Mouse (Mus musculus) lung, postnatal 10 days (tissue): ENCODE data around the gene Cysrt1.
A peak's percentile ranks its signal among the peaks of the same experiment; 100 is the strongest.
"Not testable (repeated sequence)": the region's sequence is repeated elsewhere in the genome, so short reads cannot be mapped to it uniquely, and the experiment has no call there.

Experiments
- DNase-seq: peaks from one replicate; pipeline ENCODE4 v3.0.0; 2021

The Cysrt1 gene

GRCm38 (mm10) chr2:25264286-25264660 lies 22.0 kb upstream of the Cysrt1 start:
- no peak for DNase-seq

DNA sequence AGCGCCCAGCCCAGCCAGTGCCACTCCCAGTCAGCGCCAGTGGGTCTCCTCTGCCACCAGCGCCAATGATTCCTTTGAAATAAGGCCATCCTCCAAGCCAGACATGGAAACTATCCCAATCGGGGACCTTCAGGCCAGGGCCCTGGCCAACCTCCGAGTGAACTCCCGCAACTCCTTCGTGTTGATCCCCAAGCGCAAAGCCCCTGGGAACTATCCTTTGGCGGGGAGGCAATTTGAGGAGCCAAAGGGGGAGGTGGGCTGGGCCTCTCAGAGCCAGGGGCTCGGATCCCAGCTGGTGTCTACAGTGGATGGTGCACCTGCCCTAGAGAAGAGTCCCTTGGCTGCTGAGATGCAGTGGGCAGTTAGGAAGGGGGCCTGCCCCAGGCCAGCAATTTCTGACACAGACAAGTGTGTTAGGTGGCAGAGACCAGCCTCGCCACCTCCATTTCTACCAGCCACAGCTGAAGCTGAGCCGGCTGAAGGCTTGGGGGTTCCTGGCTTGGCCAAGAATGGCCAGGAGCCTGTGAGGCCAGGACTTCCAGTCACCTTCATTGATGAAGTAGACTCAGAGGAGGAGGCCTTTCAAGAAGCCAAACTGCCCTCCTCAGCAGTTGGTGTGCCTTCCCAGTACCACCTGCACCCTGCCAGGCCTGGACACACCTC lies 21.5 kb upstream of the Cysrt1 start:
- no peak for DNase-seq

- DNase-seq: peak; percentile 45
Measured at GRCm38 (mm10) chr2:25262795-25263622, 20.8 kb upstream of the Cysrt1 start.

- DNase-seq: peak; percentile 96
Measured at GRCm38 (mm10) chr2:25262291-25262767, 20.1 kb upstream of the Cysrt1 start, which contains the start of gene Tprn. Gene Tprn, plus strand, starts transcription at chr2:25262618.

GRCm38 (mm10) chr2:25261870-25262269 lies 19.6 kb upstream of the Cysrt1 start:
- no peak for DNase-seq

DNA sequence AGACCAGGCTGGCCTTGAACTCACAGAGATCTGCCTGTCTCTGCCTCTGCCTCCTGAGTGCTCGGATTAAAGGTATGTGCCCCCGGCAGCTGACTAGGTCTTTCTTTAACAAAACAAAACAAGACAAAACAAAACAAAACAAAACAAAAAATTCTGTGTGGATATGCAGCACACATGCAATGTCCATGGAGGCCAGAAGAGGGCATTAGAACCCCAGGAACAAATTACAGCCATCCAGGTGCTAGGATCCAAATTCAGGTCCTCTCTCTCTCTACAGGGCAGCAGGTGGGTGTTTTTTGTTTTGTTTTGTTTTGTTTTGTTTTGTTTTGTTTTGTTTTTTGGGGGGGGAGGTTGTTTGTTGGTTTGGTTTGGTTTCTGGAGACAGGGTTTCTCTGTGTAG lies 16.6 kb upstream of the Cysrt1 start:
- no peak for DNase-seq

- not testable (repeated sequence) for DNase-seq
Measured at GRCm38 (mm10) chr2:25257250-25257649, 15.0 kb upstream of the Cysrt1 start.

DNA sequence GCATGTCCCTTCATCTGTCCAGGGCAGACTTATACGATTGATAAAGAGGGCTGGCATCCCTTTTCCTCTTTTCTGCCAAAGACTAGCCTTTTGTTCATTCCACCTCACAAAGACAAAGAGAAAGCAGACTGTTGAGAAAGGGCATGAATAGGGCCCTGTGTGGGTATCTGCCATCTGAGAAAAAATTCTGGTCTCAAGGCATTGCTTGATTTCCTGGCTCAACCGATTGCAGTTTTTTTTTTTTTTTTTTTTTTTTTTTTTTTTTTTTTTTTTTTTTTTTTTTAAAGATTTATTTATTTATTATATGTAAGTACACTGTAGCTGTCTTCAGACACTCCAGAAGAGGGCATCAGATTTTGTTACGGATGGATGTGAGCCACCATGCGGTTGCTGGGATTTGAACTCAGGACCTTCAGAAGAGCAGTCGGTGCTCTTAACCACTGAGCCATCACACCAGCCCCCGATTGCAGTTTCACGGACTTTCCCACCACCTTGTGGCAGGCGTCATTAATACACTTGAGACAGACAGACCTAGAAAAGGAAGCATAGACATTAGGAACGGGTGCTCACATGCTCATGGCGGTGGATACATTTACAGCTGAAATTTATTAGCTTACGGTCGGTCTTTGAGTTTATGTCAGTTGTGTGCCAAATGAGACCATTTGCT lies 14.3 kb upstream of the Cysrt1 start:
- DNase-seq: peak; percentile 79

DNA sequence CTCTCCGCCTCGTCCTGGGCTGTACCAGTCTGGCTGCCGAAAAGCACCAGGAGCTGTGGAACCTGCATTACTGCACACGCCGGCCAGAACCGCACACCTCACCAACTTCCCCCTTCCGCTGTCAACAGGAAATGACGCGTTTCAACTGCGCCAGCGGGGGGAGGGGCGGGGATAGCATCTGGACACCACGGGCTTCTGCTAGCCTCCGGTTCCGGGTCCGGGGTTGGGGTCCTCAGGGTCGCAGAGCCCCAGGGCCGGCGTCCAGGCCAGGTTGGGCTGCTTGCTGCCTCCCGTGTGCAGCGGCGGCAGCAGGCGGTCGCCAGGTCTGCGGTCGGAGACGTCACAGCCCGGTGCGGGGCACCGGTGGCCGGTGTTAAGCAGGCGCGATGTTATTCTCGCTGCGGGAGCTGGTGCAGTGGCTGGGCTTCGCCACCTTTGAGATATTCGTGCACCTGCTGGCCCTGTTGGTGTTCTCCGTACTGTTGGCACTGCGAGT lies 13.1 kb upstream of the Cysrt1 start, which contains the start of gene Tmem203:
Gene Tmem203 (plus strand): TSS at position 156 of the 496 bp plus-strand sequence.
- DNase-seq: peak; percentile 91

- no peak for DNase-seq
Measured at GRCm38 (mm10) chr2:25252331-25252730, 10.1 kb upstream of the Cysrt1 start.

GRCm38 (mm10) chr2:25246183-25247072 lies 4.2 kb upstream of the Cysrt1 start, which contains the start of gene AL732309.1:
Gene AL732309.1, minus strand, starts transcription at chr2:25246863.
- no peak for DNase-seq

DNA sequence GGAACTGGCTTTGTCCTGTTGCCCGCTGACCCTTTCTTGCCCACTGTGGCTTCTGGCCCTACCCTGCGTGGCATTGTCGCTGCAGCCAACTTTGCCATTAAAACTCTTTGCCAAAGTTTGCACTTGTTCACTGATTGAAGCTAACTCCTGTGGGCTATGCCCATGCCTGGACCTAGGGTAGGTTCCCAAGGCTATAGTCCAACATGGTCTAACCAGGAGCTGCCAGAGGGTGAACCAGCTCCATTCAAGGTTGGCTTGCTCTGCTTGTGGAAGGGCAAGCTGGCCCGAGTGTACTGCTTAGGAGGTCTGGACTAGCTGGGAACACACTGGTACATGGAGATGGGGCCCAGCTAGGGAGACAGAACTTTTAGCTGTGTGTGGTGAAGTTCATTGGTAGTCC lies 1.9 kb upstream of the Cysrt1 start:
- DNase-seq: no peak

DNA sequence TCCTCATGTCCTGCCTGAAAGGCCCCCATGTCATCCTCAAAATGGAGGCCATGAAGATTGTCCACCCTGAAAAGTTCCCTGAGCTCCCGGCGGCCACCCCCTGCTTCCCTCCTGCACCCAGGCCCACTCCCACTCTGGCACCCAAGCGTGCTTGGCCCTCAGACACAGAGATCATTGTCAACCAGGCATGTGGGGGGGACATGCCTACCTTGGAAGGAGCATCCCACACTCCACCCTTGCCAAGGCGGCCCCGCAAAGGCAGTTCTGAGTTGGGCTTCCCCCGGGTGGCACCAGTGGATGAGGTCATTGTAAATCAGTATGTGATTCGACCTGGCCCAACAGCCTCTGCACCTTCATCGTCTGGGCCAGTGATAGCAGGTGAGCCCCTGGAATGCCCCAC lies 1.1 kb upstream of the Cysrt1 start:
- no peak for DNase-seq

- DNase-seq: no peak
Measured at GRCm38 (mm10) chr2:25241438-25241775, 845 bp downstream of the Cysrt1 start.

- DNase-seq: peak; percentile 89
Measured at GRCm38 (mm10) chr2:25240723-25241437, 1.4 kb downstream of the Cysrt1 start.

GRCm38 (mm10) chr2:25240310-25240709 lies 1.9 kb downstream of the Cysrt1 start:
- no peak for DNase-seq

DNA sequence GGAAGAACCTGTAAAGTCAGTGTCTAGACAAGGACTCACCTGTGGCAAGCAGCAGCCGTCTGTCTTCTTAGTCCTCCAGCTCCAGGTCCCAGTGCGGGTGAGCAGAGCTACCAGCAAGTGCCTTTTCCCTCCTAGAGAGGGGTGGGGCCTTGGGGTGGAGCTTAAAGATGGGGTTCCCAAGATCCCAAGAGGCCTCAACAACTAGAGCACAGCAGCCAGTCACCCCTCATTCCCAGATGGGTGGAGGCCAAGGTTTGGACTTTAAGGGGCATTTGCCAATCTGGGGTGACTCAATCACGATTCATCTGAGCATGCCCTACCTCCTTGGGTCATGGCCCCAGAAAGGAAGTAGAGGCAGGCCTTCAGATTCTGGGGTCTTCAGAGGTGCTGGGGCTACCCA lies 2.5 kb downstream of the Cysrt1 start:
- no peak for DNase-seq

DNA sequence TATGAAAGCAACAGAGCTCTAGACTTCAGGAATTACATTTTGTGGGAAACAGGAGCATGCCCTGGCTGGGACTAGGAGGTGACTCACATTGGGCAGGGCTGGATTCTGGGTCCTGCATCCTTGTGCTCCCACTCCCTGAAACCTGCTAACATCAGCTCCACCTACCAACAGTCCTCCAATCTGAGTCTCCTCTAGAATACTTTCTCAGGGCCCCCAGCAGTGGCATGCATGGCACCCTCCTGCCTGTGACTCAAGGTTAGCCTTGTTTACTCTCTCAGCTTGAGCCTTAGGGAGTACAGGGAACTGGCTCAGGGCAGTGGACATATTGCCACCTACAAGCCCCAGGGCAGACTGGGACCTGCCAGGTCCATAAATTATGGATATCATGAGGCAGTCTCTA lies 4.1 kb downstream of the Cysrt1 start:
- no peak for DNase-seq

GRCm38 (mm10) chr2:25237522-25237921 lies 4.7 kb downstream of the Cysrt1 start:
- peak; percentile 65 for DNase-seq

GRCm38 (mm10) chr2:25236614-25237013 lies 5.6 kb downstream of the Cysrt1 start, which contains the start of gene Rnf224:
Gene Rnf224, minus strand, starts transcription at chr2:25236787.
- DNase-seq: no peak

GRCm38 (mm10) chr2:25234551-25235220 lies 7.6 kb downstream of the Cysrt1 start:
- no peak for DNase-seq
